Mouse (Mus musculus): ENCODE data around the gene Tmigd3. TPM values are rescaled to one million over a fixed set of nuclear protein-coding genes. Genes with fewer than 3 reads are reported as not detected.

The Tmigd3 gene
- polyA plus RNA-seq, 1 experiment, result 1.1 TPM

GRCm38 (mm10) chr3:105857513-105857912 is 13.2 kb upstream of the Tmigd3 start:
- WGBS, result 57% methylated on average over 5 of the region's 5 CpGs
- no peaks in the 10 kb centered on the region; the same call in 1 of the 2 replicates for H3K4me1 ChIP-seq (ENCODE audit: control insufficient read depth, insufficient read depth, insufficient read length)
- no peak overlapping the region for H3K4me3 ChIP-seq (ENCODE audit: extremely low read depth, insufficient read depth, insufficient read length)
- DNase-seq (ENCODE audit: low read depth in 1 of 2, low spot score in 2 of 2), result no peak
- no peak overlapping the region for H3K27ac ChIP-seq (ENCODE audit: insufficient read depth, low read length)
- no peak for TF ChIP-seq POLR2A (IDR thresholded peaks at IDR 0.05; ENCODE audit: low read depth, low read length)
- TF ChIP-seq CTCF (IDR thresholded peaks at IDR 0.05; ENCODE audit: extremely low read depth, insufficient read depth, insufficient read length, insufficient replicate concordance), result no peak
- H3K27me3 ChIP-seq (ENCODE audit: control insufficient read depth, insufficient read depth, low read length), result no peaks in the 10 kb centered on the region
- no peaks in the 10 kb centered on the region for H3K36me3 ChIP-seq (ENCODE audit: control insufficient read depth, insufficient read depth, low read length)

GRCm38 (mm10) chr3:105861747-105862366 is 8.8 kb upstream of the Tmigd3 start:
- no peak for DNase-seq (ENCODE audit: low read depth in 1 of 2, low spot score in 2 of 2)
- Histone ChIP-seq H3K27ac (ENCODE audit: insufficient read depth, low read length) (no peak overlapping the region), H3K36me3 (ENCODE audit: control insufficient read depth, insufficient read depth, low read length) (no peaks in the 10 kb centered on the region), H3K4me3 (ENCODE audit: extremely low read depth, insufficient read depth, insufficient read length) (no peak overlapping the region), H3K27me3 (ENCODE audit: control insufficient read depth, insufficient read depth, low read length) (no peaks in the 10 kb centered on the region), H3K4me1 (ENCODE audit: control insufficient read depth, insufficient read depth, insufficient read length) (no peaks in the 10 kb centered on the region; the same call in 1 of the 2 replicates)
- WGBS, result 56% methylated on average over 7 of the region's 7 CpGs
- TF ChIP-seq POLR2A (IDR thresholded peaks at IDR 0.05; ENCODE audit: low read depth, low read length) (no peak), CTCF (IDR thresholded peaks at IDR 0.05; ENCODE audit: extremely low read depth, insufficient read depth, insufficient read length, insufficient replicate concordance) (no peak)

- Histone ChIP-seq H3K4me1 (ENCODE audit: control insufficient read depth, insufficient read depth, insufficient read length) (no peaks in the 10 kb centered on the region; the same call in 1 of the 2 replicates), H3K36me3 (ENCODE audit: control insufficient read depth, insufficient read depth, low read length) (no peaks in the 10 kb centered on the region), H3K27me3 (ENCODE audit: control insufficient read depth, insufficient read depth, low read length) (no peaks in the 10 kb centered on the region), H3K27ac (ENCODE audit: insufficient read depth, low read length) (no peak overlapping the region), H3K4me3 (ENCODE audit: extremely low read depth, insufficient read depth, insufficient read length) (no peak overlapping the region)
- TF ChIP-seq POLR2A (IDR thresholded peaks at IDR 0.05; ENCODE audit: low read depth, low read length), result no peak
- TF ChIP-seq CTCF (IDR thresholded peaks at IDR 0.05; ENCODE audit: extremely low read depth, insufficient read depth, insufficient read length, insufficient replicate concordance), result no peak
- 93% methylated on average over 1 of the region's 1 CpGs for WGBS
- DNase-seq (ENCODE audit: low read depth in 1 of 2, low spot score in 2 of 2), result no peak
Observed at GRCm38 (mm10) chr3:105864123-105864522, 6.6 kb upstream of the Tmigd3 start.

- WGBS, result 37% methylated on average over 9 of the region's 9 CpGs
- no peaks in the 10 kb centered on the region; the same call in 1 of the 2 replicates for H3K4me1 ChIP-seq (ENCODE audit: control insufficient read depth, insufficient read depth, insufficient read length)
- H3K27me3 ChIP-seq (ENCODE audit: control insufficient read depth, insufficient read depth, low read length), result no peaks in the 10 kb centered on the region
- H3K36me3 ChIP-seq (ENCODE audit: control insufficient read depth, insufficient read depth, low read length), result no peaks in the 10 kb centered on the region
- no peak for DNase-seq (ENCODE audit: low read depth in 1 of 2, low spot score in 2 of 2)
- H3K4me3 ChIP-seq (ENCODE audit: extremely low read depth, insufficient read depth, insufficient read length), result no peak overlapping the region
- H3K27ac ChIP-seq (ENCODE audit: insufficient read depth, low read length), result no peak overlapping the region
- no peak for TF ChIP-seq CTCF (IDR thresholded peaks at IDR 0.05; ENCODE audit: extremely low read depth, insufficient read depth, insufficient read length, insufficient replicate concordance)
- no peak for TF ChIP-seq POLR2A (IDR thresholded peaks at IDR 0.05; ENCODE audit: low read depth, low read length)
Observed at GRCm38 (mm10) chr3:105865122-105865521, 5.6 kb upstream of the Tmigd3 start.

GRCm38 (mm10) chr3:105868135-105868534 is 2.6 kb upstream of the Tmigd3 start:
- no peaks in the 10 kb centered on the region for H3K36me3 ChIP-seq (ENCODE audit: control insufficient read depth, insufficient read depth, low read length)
- no peaks in the 10 kb centered on the region for H3K27me3 ChIP-seq (ENCODE audit: control insufficient read depth, insufficient read depth, low read length)
- WGBS, result 59% methylated on average over 2 of the region's 2 CpGs
- DNase-seq (ENCODE audit: low read depth in 1 of 2, low spot score in 2 of 2), result no peak
- no peak for TF ChIP-seq CTCF (IDR thresholded peaks at IDR 0.05; ENCODE audit: extremely low read depth, insufficient read depth, insufficient read length, insufficient replicate concordance)
- no peak for TF ChIP-seq POLR2A (IDR thresholded peaks at IDR 0.05; ENCODE audit: low read depth, low read length)
- no peaks in the 10 kb centered on the region for H3K4me1 ChIP-seq (ENCODE audit: control insufficient read depth, insufficient read depth, insufficient read length)
- no peak overlapping the region for H3K27ac ChIP-seq (ENCODE audit: insufficient read depth, low read length)
- no peak overlapping the region for H3K4me3 ChIP-seq (ENCODE audit: extremely low read depth, insufficient read depth, insufficient read length)

- 78% methylated on average over 6 of the region's 6 CpGs for WGBS
- H3K4me3 ChIP-seq (ENCODE audit: extremely low read depth, insufficient read depth, insufficient read length), result no peak overlapping the region
- no peaks in the 10 kb centered on the region for H3K27me3 ChIP-seq (ENCODE audit: control insufficient read depth, insufficient read depth, low read length)
- no peak overlapping the region for H3K27ac ChIP-seq (ENCODE audit: insufficient read depth, low read length)
- H3K4me1 ChIP-seq (ENCODE audit: control insufficient read depth, insufficient read depth, insufficient read length), result no peaks in the 10 kb centered on the region
- DNase-seq (ENCODE audit: low read depth in 1 of 2, low spot score in 2 of 2), result no peak
- no peak for TF ChIP-seq POLR2A (IDR thresholded peaks at IDR 0.05; ENCODE audit: low read depth, low read length)
- no peak for TF ChIP-seq CTCF (IDR thresholded peaks at IDR 0.05; ENCODE audit: extremely low read depth, insufficient read depth, insufficient read length, insufficient replicate concordance)
- H3K36me3 ChIP-seq (ENCODE audit: control insufficient read depth, insufficient read depth, low read length), result no peaks in the 10 kb centered on the region
Observed at GRCm38 (mm10) chr3:105872034-105872433, 1.3 kb downstream of the Tmigd3 start.

GRCm38 (mm10) chr3:105872579-105872978 is 1.9 kb downstream of the Tmigd3 start:
- no peak for DNase-seq (ENCODE audit: low read depth in 1 of 2, low spot score in 2 of 2)
- Histone ChIP-seq H3K4me1 (ENCODE audit: control insufficient read depth, insufficient read depth, insufficient read length) (no peaks in the 10 kb centered on the region), H3K27ac (ENCODE audit: insufficient read depth, low read length) (no peak overlapping the region), H3K4me3 (ENCODE audit: extremely low read depth, insufficient read depth, insufficient read length) (no peak overlapping the region), H3K27me3 (ENCODE audit: control insufficient read depth, insufficient read depth, low read length) (no peaks in the 10 kb centered on the region), H3K36me3 (ENCODE audit: control insufficient read depth, insufficient read depth, low read length) (no peaks in the 10 kb centered on the region)
- WGBS, result 67% methylated on average over 3 of the region's 3 CpGs
- TF ChIP-seq POLR2A (IDR thresholded peaks at IDR 0.05; ENCODE audit: low read depth, low read length), result no peak
- TF ChIP-seq CTCF (IDR thresholded peaks at IDR 0.05; ENCODE audit: extremely low read depth, insufficient read depth, insufficient read length, insufficient replicate concordance), result no peak
